Mouse (Mus musculus) spleen, postnatal 10 days (tissue): Measurements from ENCODE around the gene Hsd11b2.

ENCODE experiments used
- DNase-seq, 2 experiments: peaks; one replicate each; pipeline ENCODE4 v3.0.0; 2021 to 2022; ENCODE audit warnings: low spot score in 2 of 2

Hsd11b2 gene

DNA sequence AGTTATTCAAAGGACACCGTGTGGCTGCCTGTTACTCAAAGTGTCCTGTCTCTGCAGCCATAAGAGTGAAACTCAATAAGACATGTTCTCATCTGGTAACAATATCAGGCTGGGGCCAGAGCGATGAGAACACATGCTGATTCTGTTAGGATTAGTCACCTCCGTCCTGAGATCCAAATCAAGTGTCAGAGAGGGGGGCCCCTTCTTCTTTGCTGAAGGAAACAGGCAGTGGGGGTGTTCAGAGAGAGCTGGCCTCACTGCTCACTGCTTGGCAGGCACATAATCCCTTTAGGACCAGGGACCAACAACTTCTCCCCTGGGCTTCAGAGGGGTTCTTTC is 34.6 kb upstream of the Hsd11b2 start:
- DNase-seq, result no peak

DNA sequence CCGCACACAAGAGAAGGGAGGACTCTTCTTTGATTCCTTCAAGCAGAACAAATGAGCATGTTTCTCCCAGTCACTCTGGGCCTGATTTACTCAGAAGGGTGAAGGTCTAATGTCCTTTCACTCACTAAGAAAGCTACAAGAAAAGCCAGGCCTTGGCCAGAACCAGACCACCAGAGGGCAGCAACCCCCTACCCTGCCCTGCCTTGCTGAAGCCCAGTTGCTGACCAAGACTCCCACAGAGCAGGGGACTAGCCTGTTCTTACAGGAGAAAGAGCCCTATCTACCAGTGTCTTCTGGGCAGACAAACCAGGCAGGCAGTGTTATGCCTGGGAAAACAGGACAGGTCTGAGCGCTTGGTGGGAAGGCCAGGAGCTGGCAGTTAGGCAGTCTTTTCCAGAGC is 34.2 kb upstream of the Hsd11b2 start:
- peak in 1 of 2 experiments; percentile 62 for DNase-seq

DNA sequence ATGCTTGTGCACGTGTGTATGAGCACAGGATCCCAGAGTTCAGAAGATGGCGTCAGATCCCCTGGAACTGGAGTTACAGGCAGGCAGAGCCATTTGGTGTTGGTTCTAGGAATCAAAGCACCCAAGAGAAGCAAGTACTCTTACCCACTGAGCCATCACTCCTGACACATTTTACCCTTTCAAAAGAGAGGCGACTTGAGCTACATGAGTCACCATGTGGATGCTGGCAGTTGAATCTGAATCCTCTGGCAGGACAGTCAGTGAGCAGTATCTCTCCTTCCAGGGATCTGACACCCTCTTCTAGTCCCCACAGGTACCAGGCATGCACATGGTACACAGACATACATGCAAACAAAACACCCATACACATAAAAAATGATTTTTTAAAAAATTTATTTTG is 30.5 kb upstream of the Hsd11b2 start:
- DNase-seq, result peak in 1 of 2 experiments; percentile 1

DNA sequence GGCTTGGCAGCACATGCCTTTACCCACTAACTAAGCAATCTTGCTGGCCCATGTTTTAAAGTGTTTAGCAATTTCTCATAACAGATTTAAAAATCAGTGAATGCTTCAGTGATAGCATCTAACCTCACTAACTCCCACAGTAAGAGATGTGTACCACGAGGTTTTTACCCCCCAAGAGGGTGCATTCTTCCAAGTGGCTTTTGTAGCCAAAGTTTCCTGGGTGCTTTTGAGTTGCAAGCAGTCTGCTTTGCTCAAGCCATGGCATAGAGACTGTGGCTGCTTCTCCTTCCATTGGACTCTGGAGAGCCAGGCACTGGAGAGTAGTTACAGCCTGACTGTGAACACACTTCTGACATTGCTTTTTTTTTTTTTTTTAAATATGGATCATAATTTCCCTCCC is 29.3 kb upstream of the Hsd11b2 start:
- DNase-seq, result no peak

DNA sequence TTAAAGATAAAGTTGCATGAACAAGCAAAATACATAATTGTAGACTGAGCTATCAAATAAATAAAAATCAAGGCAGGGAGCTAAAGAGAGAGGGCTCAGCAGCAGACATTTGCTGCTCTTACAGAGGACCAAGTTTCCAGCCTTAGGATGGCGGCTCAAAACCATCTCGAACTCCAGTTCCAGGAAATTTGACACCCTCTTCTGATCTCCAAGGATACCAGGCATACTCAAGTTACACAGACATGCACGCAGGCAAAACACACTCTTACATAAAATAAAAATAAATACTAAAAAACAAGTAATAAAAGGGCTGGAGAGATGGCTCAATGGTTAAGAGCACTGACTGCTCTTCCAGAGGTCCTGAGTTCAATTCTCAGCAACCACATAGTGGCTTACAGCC is 25.1 kb upstream of the Hsd11b2 start:
- DNase-seq, result no peak

DNA sequence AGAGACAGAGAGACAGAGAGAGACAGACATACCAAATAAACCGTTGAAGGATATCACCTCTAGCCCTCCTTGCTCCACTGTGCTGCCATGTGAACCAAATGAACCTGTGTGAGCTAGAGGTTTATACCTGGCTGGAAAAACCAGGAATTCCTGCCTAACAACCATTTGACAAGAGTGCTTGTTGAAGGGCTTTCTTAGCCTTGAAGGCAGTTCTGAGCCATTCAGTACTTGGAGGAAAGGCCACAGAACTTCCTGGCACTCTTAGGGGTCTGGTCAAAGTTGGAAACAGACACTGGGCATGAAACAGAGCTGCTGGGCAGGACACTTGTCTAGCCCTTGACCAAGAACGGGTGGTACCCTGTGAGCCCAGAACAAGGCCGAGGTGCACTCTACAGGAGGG is 24.0 kb upstream of the Hsd11b2 start:
- DNase-seq, result no peak

DNA sequence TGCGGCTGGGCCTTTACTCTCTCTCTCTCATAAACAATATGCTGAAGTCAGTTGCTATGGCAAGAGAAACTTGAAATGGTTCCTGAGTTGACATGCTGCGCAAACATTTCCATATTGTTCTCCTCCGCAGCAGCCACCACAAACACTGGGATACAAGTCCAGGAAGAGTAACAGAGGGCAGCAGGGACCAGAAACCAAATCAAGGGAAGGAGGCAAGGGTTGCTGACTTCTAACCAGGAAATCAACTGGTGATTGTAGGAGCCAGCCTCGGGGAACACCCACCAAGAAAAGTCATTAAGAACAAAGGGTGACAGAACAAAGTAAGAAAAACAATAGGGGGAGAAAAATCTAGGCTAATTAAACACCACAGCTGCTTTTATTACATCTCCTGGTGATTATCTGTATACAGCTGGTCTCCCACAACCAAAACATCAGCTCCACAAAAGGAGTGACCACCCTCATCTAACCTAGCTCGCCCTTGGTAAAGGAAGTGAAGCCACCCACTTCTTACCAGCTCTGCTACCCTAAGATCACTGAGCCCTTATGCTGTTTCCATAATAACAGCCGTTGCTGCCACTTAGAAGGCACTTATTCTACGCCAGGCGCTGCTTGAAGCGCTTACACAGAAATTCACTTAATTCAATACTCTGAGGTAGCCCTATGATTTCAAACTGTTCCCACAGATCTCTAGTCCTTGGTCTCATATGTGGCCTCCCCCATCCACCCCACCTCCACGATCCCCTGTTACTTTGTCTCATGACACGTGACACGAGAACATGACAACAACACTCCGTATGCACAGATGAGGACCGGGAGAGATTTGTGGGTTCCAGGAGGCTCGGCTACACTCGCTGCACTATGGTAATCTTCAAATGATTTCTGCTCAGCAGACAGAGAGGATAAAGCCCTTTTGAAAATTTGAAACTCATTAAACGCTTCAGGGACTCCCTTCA is 22.9 kb upstream of the Hsd11b2 start:
- DNase-seq, result peak in 1 of 2 experiments; percentile 2

DNA sequence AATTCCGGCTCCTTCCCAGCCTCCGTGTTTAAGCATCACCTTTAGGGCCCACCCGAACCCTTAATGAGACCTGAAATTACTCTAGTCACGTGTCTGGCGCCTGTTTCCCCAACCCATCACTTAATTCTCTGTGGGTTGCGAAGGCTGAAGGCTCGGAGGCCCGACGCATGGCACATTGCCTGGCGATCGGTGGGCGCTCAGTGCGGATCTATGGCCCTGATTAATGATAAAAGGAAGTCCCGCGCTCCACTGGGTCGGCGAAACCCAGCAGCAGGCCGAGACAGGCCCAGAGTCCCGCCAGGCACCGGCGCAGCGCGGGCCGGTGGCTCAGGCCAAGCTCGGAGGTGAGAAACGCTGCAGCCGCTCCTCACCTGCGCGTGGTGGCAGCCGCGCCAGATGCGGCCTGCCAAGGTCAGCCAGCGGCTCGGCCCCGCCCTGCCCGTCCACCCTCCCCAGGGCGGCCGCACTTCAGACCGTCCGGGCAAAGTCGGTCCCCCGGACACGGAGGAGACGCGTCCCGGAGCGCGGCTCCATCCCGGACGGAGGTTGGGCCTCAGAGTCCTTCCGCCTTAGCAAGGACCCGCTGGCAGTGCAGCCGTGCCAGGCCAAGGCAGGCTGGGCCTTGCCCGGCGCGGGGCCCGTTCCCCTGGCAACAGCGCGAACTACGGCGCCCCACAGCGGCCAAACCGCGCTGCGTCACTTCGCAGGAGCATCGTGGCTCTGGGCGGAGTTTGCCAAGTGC is 21.9 kb upstream of the Hsd11b2 start, which contains the start of gene Zdhhc1:
Gene Zdhhc1 (minus strand): TSS at position 464 of the 742 bp plus-strand sequence.
- peak; percentile 82 to 87 for DNase-seq

DNA sequence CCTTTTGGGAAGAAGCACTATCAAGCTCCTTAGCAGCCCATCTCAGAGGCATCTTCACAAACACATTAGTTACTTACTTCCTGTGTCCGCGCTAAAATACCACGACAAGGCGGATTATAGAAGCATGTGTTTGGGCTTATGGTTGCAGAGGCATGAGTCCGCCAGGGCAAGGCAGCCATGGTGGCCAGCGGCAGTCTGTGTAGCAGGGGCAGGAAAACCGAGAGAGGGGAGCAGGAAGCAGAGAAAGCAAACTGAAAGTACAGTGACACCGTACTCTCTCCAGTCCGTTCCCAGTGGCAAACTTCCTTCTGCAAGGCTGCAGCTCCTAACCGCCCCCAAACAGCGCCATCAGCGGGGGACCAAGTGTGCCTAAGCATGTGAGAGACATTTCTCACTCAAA is 18.8 kb upstream of the Hsd11b2 start:
- DNase-seq, result peak in 1 of 2 experiments; percentile 6

DNA sequence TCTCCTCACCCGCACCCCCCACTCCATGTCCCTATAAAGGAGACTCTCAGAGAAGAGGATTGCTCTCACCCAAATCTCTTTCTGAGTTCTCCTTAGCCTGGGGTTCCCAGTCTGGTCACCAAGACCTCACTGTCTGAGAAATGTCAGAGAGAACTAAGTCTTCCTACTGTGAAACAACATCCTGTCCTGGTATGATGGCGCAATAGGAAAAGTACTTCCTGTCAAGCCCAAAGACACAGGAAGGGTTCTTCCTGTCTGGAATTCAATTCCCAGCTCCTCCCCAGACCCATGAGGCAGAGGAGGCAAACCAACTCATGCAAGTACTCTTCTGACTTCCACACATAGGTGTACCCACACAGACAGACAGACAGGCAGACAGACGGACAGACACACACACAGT is 13.9 kb upstream of the Hsd11b2 start:
- no peak for DNase-seq

DNA sequence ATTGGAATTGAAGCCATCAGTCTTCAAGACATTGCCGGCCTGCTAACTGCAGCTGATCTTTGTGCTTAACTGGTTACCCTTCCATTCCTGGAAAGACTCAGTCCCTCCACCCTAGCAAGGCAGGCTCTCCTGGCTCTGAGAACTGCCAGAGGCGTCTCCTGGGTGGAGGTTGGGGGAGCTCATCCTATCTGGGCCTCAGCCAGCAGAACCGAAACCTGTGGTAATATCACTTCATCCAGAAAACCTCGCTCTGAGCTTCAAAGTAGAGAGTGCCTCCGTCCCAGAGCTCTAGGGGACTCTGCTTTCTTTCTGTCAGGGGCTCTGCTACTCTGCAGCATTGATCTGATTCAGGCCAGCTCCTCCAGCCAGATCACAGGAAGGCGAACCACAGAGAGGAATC is 11.6 kb upstream of the Hsd11b2 start:
- DNase-seq, result no peak

DNA sequence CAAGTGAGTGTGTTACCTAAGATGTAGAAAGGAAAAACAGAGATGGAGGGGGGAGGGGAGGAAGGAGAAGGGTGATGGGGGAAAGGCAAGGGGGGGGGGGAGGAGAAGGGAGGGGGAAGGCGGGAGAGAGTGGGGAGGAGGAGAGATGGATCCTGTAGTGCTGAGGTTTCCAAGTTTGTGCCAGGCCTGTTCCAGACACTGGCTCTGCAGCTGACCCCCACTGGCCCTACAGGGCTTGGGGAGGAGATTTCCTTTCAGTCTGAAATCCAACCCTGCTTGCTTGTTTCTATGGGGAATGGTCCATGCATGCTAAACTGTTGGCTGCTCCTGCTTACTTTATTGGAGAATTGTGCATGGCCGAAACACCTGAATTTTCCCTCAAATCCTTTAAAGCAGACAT is 9.8 kb upstream of the Hsd11b2 start:
- no peak for DNase-seq

DNA sequence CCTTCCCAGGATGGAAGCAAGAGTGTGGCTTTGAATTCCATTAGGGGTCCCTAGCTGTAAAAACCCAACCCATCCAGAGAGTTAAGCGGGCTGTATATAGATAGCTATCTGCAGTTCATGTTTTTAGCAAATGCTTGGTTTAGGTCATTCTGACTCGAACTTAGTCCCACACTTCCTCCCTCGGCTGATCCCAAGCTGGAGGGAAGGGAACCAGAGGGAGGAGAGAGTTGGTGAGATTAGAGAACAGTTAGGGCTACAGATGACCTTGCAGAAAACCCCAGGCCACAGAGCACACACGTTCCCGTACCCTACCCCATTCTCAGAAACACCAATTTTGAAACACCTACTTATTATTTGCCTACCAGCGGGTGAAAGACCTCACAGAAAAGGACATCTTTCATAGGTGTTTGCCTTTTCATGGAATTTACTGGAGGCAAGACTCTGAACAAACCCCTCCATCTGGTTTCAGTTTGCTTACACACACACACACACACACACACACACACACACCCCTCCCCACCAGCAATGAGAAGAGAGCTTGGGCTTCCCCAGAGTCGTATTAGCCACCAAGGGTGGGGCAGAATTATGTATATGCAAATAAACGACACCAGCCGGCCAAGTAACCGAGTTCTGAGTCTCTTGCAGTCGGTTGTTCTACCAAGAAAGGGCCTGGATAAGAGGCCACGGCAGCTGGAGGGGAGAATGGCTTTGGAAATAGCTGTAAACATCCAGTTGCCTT is 8.4 kb upstream of the Hsd11b2 start:
- DNase-seq, result no peak

DNA sequence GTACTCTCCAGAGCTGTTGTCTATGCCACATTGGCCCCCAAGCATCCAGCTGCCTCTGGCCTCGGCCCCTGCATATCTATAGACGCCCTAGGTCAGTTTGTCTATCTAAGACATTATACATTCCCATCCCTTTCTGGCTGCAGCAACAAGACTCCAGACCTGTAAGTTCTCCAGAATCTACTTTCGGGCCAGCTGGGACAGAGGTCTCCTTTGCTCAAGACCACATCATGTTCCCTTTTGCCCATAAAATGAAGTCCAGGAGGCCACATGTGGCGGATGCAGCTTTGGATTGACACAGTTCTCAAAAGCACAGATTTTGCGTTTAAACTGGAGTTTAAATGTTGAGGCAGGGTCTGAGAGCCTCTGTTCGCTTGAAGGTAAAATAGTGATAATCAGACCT is 4.4 kb upstream of the Hsd11b2 start:
- DNase-seq, result no peak

DNA sequence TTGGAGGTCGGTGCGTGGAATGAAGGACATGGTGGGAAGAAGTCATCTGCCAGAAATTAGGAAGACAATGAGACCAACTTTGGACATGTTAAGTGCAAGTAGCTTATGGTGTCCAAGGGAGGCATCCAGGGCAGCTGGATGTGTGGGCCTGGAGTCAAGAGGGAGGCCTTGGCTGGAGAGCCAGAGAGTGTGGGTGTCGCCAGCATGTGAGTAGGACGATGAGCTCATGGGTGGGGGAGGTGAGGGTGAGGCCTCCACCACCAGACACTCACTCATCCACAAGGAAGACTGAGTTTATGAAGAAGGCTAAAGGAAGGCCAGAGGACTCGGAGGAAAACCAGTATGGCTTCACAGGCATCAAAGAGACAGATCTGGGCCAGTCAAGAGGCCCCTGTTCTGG is 3.9 kb upstream of the Hsd11b2 start:
- DNase-seq, result no peak

DNA sequence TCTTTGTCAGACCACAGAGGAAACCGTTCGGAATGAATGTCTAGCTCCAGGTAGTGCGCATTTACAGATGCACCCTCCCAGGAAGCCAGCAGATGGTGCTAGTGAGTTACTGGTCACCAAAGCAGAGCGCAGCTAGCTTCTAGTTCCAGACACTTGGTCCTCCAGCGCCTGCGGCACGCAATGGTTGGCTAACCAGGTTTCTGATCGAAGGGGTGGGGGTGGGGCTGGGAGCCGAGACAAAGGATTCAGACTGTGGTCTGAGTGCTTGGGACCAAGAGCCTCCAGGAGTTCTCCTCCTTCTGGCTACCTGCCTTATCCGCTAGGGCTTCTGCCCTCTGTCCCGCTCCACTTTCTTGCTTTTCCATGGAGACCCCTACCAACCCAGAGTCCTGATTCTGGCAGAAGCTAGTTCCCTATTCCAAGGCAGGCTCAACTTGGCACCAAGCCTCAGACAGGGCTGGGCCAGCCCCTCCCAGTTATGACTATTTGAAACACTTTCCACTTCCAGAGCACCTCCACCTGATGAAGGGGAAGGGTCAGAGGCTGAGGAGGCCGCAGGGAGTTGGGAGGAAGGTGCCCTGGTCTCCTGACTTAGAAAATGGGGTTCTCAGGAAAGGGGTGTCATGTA is 2.4 kb upstream of the Hsd11b2 start:
- DNase-seq, result peak; percentile 63 to 80

DNA sequence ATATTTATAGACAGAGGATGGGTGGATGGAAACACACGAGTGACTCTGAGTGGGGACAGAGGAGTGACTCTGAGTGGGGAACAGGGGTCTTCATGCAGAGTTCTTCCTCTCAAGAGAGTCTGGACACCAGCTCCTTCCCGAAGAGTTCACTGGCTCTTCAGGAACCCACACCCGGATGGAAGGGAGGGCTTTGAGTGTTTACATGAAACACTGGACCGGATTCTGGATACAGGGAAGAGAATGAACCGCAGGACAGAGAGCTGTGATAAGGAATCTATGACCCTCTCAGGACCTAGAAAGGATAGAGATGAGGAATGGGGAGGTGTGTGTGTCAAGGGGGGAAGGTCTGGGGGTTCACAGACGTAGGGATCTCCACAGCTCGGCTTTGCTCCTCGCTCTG is 1.2 kb upstream of the Hsd11b2 start:
- no peak for DNase-seq

DNA sequence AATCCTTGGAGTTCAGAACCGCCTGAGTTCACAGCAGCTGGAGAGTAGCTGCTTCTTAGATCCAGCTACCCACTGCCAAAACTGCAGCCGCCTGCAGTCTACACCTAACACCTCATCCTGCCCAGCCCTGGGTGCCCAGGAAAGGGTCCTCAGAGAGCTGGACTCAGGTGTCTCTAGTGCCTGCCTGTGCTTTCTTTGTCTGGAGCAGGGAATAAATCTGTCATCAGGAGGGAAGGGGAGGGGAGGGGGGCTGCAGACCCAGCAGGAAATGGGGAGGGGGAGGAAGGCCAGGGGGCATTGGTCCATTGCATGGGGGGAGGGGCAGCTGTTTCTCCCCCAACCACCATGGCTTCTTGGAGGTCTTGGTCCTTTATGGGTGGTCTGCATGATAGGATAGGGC is 1.0 kb downstream of the Hsd11b2 start:
- DNase-seq, result no peak

DNA sequence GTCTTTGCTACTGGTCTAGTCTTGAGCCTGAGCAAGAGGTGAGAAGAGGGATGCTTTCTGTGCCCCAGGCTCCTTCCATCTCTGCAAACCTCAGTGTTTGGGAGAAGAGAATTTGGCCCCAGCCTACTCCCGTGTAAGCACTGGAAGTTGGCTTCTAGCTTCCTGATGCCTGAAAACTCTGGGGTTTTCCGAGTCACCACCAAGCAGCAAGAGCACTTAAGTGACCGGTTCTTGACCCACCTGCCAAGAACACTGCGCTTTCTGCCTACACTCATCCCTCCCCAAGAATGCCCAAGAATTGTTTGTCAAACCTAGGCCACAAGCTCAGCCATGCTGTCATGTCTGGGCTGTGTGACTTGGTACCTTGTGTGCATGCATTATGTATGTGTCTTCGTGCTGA is 2.0 kb downstream of the Hsd11b2 start:
- DNase-seq, result no peak

DNA sequence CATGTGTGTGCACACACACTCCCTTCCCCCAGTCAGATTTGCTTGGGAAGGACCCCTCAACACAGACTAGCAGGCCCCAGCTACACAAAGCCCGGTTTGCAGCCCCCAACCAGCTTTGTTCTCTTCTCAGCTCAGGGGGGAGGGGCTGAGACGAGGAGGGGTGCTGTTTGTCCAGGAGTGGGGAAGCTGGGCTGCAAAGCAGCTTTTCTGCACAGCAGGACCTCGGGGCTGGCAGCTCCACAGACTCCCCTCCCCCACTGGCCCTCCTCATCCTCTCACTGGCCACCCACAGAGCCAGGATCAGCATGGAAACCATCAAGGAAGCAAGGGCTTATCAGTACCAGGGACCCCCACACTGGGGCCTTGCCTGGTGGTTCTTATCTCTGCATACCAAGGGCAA is 2.5 kb downstream of the Hsd11b2 start:
- DNase-seq, result no peak

DNA sequence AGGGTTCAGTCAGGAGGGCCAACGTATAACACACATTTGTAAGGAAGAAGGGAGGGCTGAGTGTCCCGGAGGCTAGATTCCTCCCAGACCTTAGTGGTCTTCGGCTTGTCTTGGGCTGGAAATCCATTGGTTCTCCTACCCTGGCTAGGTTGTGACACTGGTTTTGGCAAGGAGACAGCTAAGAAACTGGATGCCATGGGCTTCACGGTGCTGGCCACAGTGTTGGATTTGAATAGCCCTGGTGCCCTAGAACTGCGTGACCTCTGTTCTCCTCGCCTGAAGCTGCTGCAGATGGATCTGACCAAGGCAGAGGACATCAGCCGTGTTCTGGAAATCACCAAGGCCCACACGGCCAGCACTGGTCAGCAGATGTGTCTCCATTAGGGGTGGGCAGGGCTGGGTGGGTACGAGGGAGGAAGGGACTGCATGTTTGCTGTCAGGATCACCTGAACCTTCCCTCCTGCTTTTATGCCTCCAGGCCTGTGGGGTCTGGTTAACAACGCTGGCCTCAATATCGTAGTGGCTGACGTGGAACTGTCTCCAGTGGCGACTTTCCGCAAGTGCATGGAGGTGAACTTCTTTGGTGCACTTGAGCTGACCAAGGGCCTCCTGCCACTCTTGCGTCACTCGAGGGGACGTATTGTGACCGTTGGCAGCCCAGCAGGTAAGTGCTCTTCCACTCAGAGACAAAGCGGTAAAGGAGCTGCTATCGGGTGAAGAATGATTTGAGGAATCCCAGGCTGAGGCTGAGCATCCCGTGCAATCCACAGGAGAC is 3.6 kb downstream of the Hsd11b2 start:
- DNase-seq, result no peak
